Mouse (Mus musculus) MEL (cell line): ENCODE measurements at regions not wholly inside any gene's neighbourhood (a gene's known extent, or its start where the extent isn't known, plus 50 kb on each side); places are given as distances from the start of the nearest gene placed in this dataset.

Experiments
- DNase-seq: peaks from one replicate; pipeline ENCODE4 v3.0.0; 2011; ENCODE audit warnings: low read depth, low spot score
- H3K27ac ChIP-seq: 2 replicates; pipeline ENCODE4 v1.5.1; 2012; ENCODE audit warnings: low read depth, mild to moderate bottlenecking, control low read depth, low read length, moderate library complexity; ENCODE audit not compliant: control insufficient read depth
- H3K27me3 ChIP-seq, 2 experiments: fragments of 150-350 bp in 1 of 2; sonication (generic) in 1 of 2; 2 replicates each; pipeline ENCODE4 v1.6.1; 2012; ENCODE audit warnings: low read length in 2 of 2, mild to moderate bottlenecking in 2 of 2, improper control_type of control experiment in 1 of 2, moderate library complexity in 1 of 2; ENCODE audit not compliant: insufficient read depth in 2 of 2, control insufficient read depth in 1 of 2
- H3K36me3 ChIP-seq, 2 experiments: 2 replicates each; pipeline ENCODE4 v1.6.1; 2012 to 2014; ENCODE audit warnings: low read length in 2 of 2, improper control_type of control experiment in 1 of 2, inconsistent platforms in 1 of 2, mild to moderate bottlenecking in 1 of 2; ENCODE audit not compliant: insufficient read depth in 2 of 2, control insufficient read depth in 1 of 2
- H3K4me1 ChIP-seq, 2 experiments: fragments of 150-350 bp in 1 of 2; sonication (generic) in 1 of 2; 2 replicates each; pipeline ENCODE4 v1.6.1; 2012; ENCODE audit warnings: low read length in 2 of 2, improper control_type of control experiment in 1 of 2, mild to moderate bottlenecking in 1 of 2; ENCODE audit not compliant: insufficient read depth in 2 of 2, control insufficient read depth in 1 of 2
- H3K4me3 ChIP-seq, 2 experiments: fragments of 150-350 bp in 1 of 2; sonication (generic) in 1 of 2; 2 replicates each; pipeline ENCODE4 v1.5.1; 2012; ENCODE audit warnings: low read depth in 2 of 2, low read length in 2 of 2, mild to moderate bottlenecking in 2 of 2, moderate library complexity in 2 of 2, control low read depth in 1 of 2, improper control_type of control experiment in 1 of 2; ENCODE audit not compliant: control insufficient read depth in 1 of 2, insufficient read depth in 1 of 2
- H3K79me2 ChIP-seq: 2 replicates; pipeline ENCODE4 v1.6.1; 2012; ENCODE audit warnings: mild to moderate bottlenecking, low read length, moderate library complexity; ENCODE audit not compliant: control insufficient read depth, poor library complexity, insufficient read depth
- H3K9ac ChIP-seq: 2 replicates; pipeline ENCODE4 v1.6.1; 2012; ENCODE audit warnings: low read depth, mild to moderate bottlenecking, control low read depth, low read length, moderate library complexity; ENCODE audit not compliant: control insufficient read depth, poor library complexity, severe bottlenecking
- H3K9me3 ChIP-seq: fragments of 150-350 bp; sonication (generic); replicated peaks from 2 replicates; pipeline ENCODE4 v1.6.1; 2012; ENCODE audit warnings: mild to moderate bottlenecking, low read length, improper control_type of control experiment, moderate library complexity; ENCODE audit not compliant: insufficient read depth
- CHD2 ChIP-seq: IDR thresholded peaks from 2 replicates; pipeline ENCODE4 v1.6.1; 2011; ENCODE audit warnings: low read length, improper control_type of control experiment
- CTCF ChIP-seq, 3 experiments: IDR thresholded peaks in 2 of 3; conservative IDR thresholded peaks in 1 of 3; 2 replicates each; pipeline ENCODE4 v1.5.1; 2011 to 2012; ENCODE audit warnings: low read length in 3 of 3, low read depth in 2 of 3, mild to moderate bottlenecking in 2 of 3, improper control_type of control experiment in 1 of 3, inconsistent platforms in 1 of 3, mixed read lengths in 1 of 3, moderate library complexity in 1 of 3; ENCODE audit not compliant: control insufficient read depth in 1 of 3, insufficient read depth in 1 of 3, poor library complexity in 1 of 3, severe bottlenecking in 1 of 3
- E2F4 ChIP-seq: IDR thresholded peaks from 2 replicates; pipeline ENCODE4 v1.6.1; 2011; ENCODE audit warnings: low read depth, low read length, improper control_type of control experiment, borderline replicate concordance
- ETS1 ChIP-seq: IDR thresholded peaks from 2 replicates; pipeline ENCODE4 v1.6.1; 2012; ENCODE audit warnings: low read depth, mild to moderate bottlenecking, inconsistent platforms, low read length, improper control_type of control experiment, moderate library complexity
- GATA1 ChIP-seq: IDR thresholded peaks from 2 replicates; pipeline ENCODE4 v1.6.1; 2011; ENCODE audit warnings: low read depth, low read length, improper control_type of control experiment
- HCFC1 ChIP-seq: IDR thresholded peaks from 2 replicates; pipeline ENCODE4 v1.6.1; 2012; ENCODE audit warnings: low read depth, mild to moderate bottlenecking, inconsistent platforms, low read length, improper control_type of control experiment, moderate library complexity
- JUND ChIP-seq: IDR thresholded peaks from 2 replicates; pipeline ENCODE4 v1.6.1; 2011; ENCODE audit warnings: low read depth, mild to moderate bottlenecking, improper control_type of control experiment, low read length
- MAX ChIP-seq: IDR thresholded peaks from 2 replicates; pipeline ENCODE4 v1.6.1; 2011; ENCODE audit warnings: low read length, improper control_type of control experiment
- MEF2A ChIP-seq: IDR thresholded peaks from 2 replicates; pipeline ENCODE4 v1.6.1; 2014; ENCODE audit warnings: low read depth, mild to moderate bottlenecking, inconsistent platforms, low read length, improper control_type of control experiment; ENCODE audit not compliant: poor library complexity, insufficient replicate concordance, severe bottlenecking; ENCODE audit errors: extremely low read depth
- MYC ChIP-seq: IDR thresholded peaks from 2 replicates; pipeline ENCODE4 v1.6.1; 2011; ENCODE audit warnings: low read depth, mild to moderate bottlenecking, low read length, improper control_type of control experiment, moderate library complexity
- NRF1 ChIP-seq: IDR thresholded peaks from 2 replicates; pipeline ENCODE4 v1.6.1; 2014; ENCODE audit warnings: low read depth, mild to moderate bottlenecking, inconsistent platforms, low read length, improper control_type of control experiment, moderate library complexity; ENCODE audit not compliant: poor library complexity, insufficient read depth, severe bottlenecking
- RAD21 ChIP-seq: IDR thresholded peaks from 2 replicates; pipeline ENCODE4 v1.6.1; 2011; ENCODE audit warnings: mild to moderate bottlenecking, low read depth, low read length, improper control_type of control experiment
- SMC3 ChIP-seq: IDR thresholded peaks from 2 replicates; pipeline ENCODE4 v1.6.1; 2011; ENCODE audit warnings: low read depth, low read length, improper control_type of control experiment
- TBP ChIP-seq: IDR thresholded peaks from 2 replicates; pipeline ENCODE4 v1.8.0; 2011; ENCODE audit warnings: low read depth, low read length, improper control_type of control experiment
- USF1 ChIP-seq: IDR thresholded peaks from 2 replicates; pipeline ENCODE4 v1.6.1; 2014; ENCODE audit warnings: low read depth, mild to moderate bottlenecking, inconsistent platforms, low read length, improper control_type of control experiment, moderate library complexity
- ZMIZ1 ChIP-seq: IDR thresholded peaks from 2 replicates; pipeline ENCODE4 v1.6.1; 2012; ENCODE audit warnings: low read depth, mild to moderate bottlenecking, inconsistent platforms, low read length, improper control_type of control experiment, moderate library complexity
- ZNF384 ChIP-seq: IDR thresholded peaks from 2 replicates; pipeline ENCODE4 v1.6.1; 2012; ENCODE audit warnings: low read depth, mild to moderate bottlenecking, inconsistent platforms, low read length, improper control_type of control experiment

- H3K27ac ChIP-seq = no peak overlapping the region
- peak; percentile 60 for TF ChIP-seq GATA1
- TF ChIP-seq JUND = no peak
- TF ChIP-seq CHD2 = no peak
- no peak for TF ChIP-seq ETS1
- TF ChIP-seq MYC = no peak
- TF ChIP-seq TBP = no peak
- TF ChIP-seq ZMIZ1 = no peak
- no peak for TF ChIP-seq USF1
- H3K79me2 ChIP-seq = no peaks in the 10 kb centered on the region
- DNase-seq = peak; percentile 18
- no peaks in the 10 kb centered on the region for H3K9me3 ChIP-seq
- peaks cover 0 to 15% of the 10 kb centered on the region in 2 experiments; a peak in 2 of 4 replicates for H3K36me3 ChIP-seq
- H3K4me1 ChIP-seq = peaks cover 0 to 16% of the 10 kb centered on the region in 2 experiments; a peak in 3 of 4 replicates
- no peak overlapping the region for H3K4me3 ChIP-seq
- H3K9ac ChIP-seq = no peak overlapping the region
- H3K27me3 ChIP-seq = no peaks in the 10 kb centered on the region
Observed at GRCm38 (mm10) chr13:63682341-63682740, 108.9 kb upstream of the Ptch1 start.

- Histone ChIP-seq H3K79me2 (no peaks in the 10 kb centered on the region), H3K27me3 (peaks cover 0 to 4% of the 10 kb centered on the region in 2 experiments; a peak in 1 of 4 replicates), H3K4me3 (no peak overlapping the region), H3K9ac (no peak overlapping the region), H3K4me1 (no peaks in the 10 kb centered on the region), H3K27ac (no peak overlapping the region), H3K9me3 (no peaks in the 10 kb centered on the region), H3K36me3 (no peaks in the 10 kb centered on the region)
- TF ChIP-seq NRF1 (no peak), SMC3 (no peak), USF1 (no peak), CHD2 (no peak), ETS1 (no peak), HCFC1 (no peak), RAD21 (no peak), ZNF384 (no peak), MEF2A (no peak), MAX (no peak), CTCF (IDR thresholded peaks at IDR 0.05 in 2 of 3, conservative IDR thresholded peaks at IDR 0.05 in 1 of 3; ENCODE audit: control insufficient read depth in 1 of 3, insufficient read depth in 1 of 3, low read depth in 2 of 3, low read length in 3 of 3, poor library complexity in 1 of 3, severe bottlenecking in 1 of 3) (no peak), E2F4 (no peak)
- DNase-seq = no peak
Observed at GRCm38 (mm10) chr13:63691974-63692373, 118.6 kb upstream of the Ptch1 start.
